Mouse (Mus musculus) brain, embryonic 14.5 days (tissue): Measurements from ENCODE around the gene Gm9611.
"Not testable (repeated sequence)": the region's sequence is repeated elsewhere in the genome, so short reads cannot be mapped to it uniquely, and the experiment has no call there.

ENCODE experiments used
- CTCF ChIP-seq: fragments of 200-500 bp; IDR thresholded peaks from 2 replicates; pipeline ENCODE4 v1.5.1; 2012; ENCODE audit warnings: inconsistent platforms, mild to moderate bottlenecking, moderate library complexity, borderline replicate concordance; ENCODE audit not compliant: insufficient read depth, insufficient read length; ENCODE audit errors: extremely low read depth
- POLR2A ChIP-seq: fragments of 200-500 bp; IDR thresholded peaks from 2 replicates; pipeline ENCODE4 v1.6.1; 2012; ENCODE audit warnings: mild to moderate bottlenecking, inconsistent platforms, borderline replicate concordance; ENCODE audit not compliant: poor library complexity, insufficient read depth, insufficient read length, severe bottlenecking; ENCODE audit errors: extremely low read depth

GRCm38 (mm10) chr14:42309910-42310309 lies 12.8 kb upstream of the Gm9611 start, which contains the start of gene Gm7995:
- TF ChIP-seq CTCF, POLR2A: not testable (repeated sequence)
